In genomic region chr6:52005963-52006648, GRCm38 (mm10) we compare ENCODE assay signal across 8 mouse cellular contexts. TPM values are rescaled to one million over a fixed set of nuclear protein-coding genes. Genes with fewer than 3 reads are reported as not detected.
DNase-seq lines count a peak whose midpoint lies in the region; ATAC-seq and TF ChIP-seq lines count a peak whose summit lies in the region.

No protein-coding gene starts in this region.

- no peaks in the 10 kb centered on the region for H3K36me3 ChIP-seq in E14TG2a.4 (ENCODE audit: insufficient read depth, low read length)
- no peaks in the 10 kb centered on the region for H3K36me3 ChIP-seq in hindbrain, postnatal 0 days (ENCODE audit: insufficient read depth, low read length)
- H3K36me3 ChIP-seq in liver, embryonic 16.5 days (ENCODE audit: control insufficient read depth, insufficient read depth), result no peaks in the 10 kb centered on the region

- no peak overlapping the region for H3K27ac ChIP-seq in cortical plate, adult 2 months (ENCODE audit: insufficient read depth, low read length)
- H3K27ac ChIP-seq in hindbrain, postnatal 0 days, result no peak overlapping the region
- H3K27ac ChIP-seq in liver, embryonic 16.5 days (ENCODE audit: low read length), result no peak overlapping the region

- 12% methylated on average over 19 of the region's 19 CpGs for WGBS in hindbrain, postnatal 0 days
- 9% methylated on average over 19 of the region's 19 CpGs for WGBS in liver, embryonic 16.5 days (ENCODE audit: insufficient replicate concordance)

- peak overlapping the region; percentile 13; the same call in 1 of the 2 replicates for H3K9ac ChIP-seq in hindbrain, postnatal 0 days (replicated peaks; ENCODE audit: low read length)
- no peak overlapping the region for H3K9ac ChIP-seq in liver, embryonic 16.5 days (ENCODE audit: low read depth, low read length)

- no peaks in the 10 kb centered on the region for H3K9me3 ChIP-seq in E14TG2a.4 (ENCODE audit: low read length)
- no peaks in the 10 kb centered on the region for H3K9me3 ChIP-seq in hindbrain, postnatal 0 days (ENCODE audit: low read length)
- H3K9me3 ChIP-seq in liver, embryonic 16.5 days (replicated peaks; ENCODE audit: control insufficient read depth, low read length), result no peaks in the 10 kb centered on the region

- TF ChIP-seq POLR2A in cortical plate, adult 2 months (IDR thresholded peaks at IDR 0.05; ENCODE audit: extremely low read depth, insufficient read depth, low read length), result no peak

- DNase-seq in frontal cortex, postnatal 25 days (ENCODE audit: low spot score in 2 of 2), result peak; percentile 4 to 19
- no peak for DNase-seq in frontal cortex, postnatal 14 days (ENCODE audit: low spot score in 2 of 2)
- no peak for DNase-seq in hindbrain, postnatal 0 days (ENCODE audit: low spot score)
- peak; percentile 7 to 18 for DNase-seq in right cerebral cortex, postnatal 36 days (ENCODE audit: low spot score in 2 of 2)
- DNase-seq in testis, postnatal 14 days (ENCODE audit: low spot score), result no peak

- H3K4me2 ChIP-seq in hindbrain, postnatal 0 days (ENCODE audit: low read depth, low read length), result peak overlapping the region; percentile 42
- 0 out of 2 replicates have a peak overlapping the region, but pooled peaks have one; percentile 13 for H3K4me2 ChIP-seq in liver, embryonic 16.5 days (ENCODE audit: low read depth, low read length)

- H3K27me3 ChIP-seq in E14TG2a.4 (ENCODE audit: insufficient read depth, low read length), result no peaks in the 10 kb centered on the region
- H3K27me3 ChIP-seq in hindbrain, postnatal 0 days (ENCODE audit: insufficient read depth, low read length), result peaks cover 68% of the 10 kb centered on the region
- peaks cover 39% of the 10 kb centered on the region for H3K27me3 ChIP-seq in liver, embryonic 16.5 days (ENCODE audit: control insufficient read depth, insufficient read depth, low read depth, low read length)

- no peak for TF ChIP-seq CTCF in E14TG2a.4 (conservative IDR thresholded peaks at IDR 0.05; ENCODE audit: low read length)
- TF ChIP-seq CTCF in cortical plate, adult 2 months (IDR thresholded peaks at IDR 0.05; ENCODE audit: extremely low read depth, insufficient read depth, low read length), result no peak
- no peak for TF ChIP-seq CTCF in hindbrain, postnatal 0 days (IDR thresholded peaks at IDR 0.05; ENCODE audit: low read depth)

- peak overlapping the region; percentile 85 for H3K4me3 ChIP-seq in E14TG2a.4 (replicated peaks; ENCODE audit: low read length)
- 0 out of 2 replicates have a peak overlapping the region, but pooled peaks have one; percentile 15 for H3K4me3 ChIP-seq in cortical plate, adult 2 months (ENCODE audit: insufficient read depth, low read length)
- H3K4me3 ChIP-seq in hindbrain, postnatal 0 days (ENCODE audit: low read length), result peak overlapping the region; percentile 14
- no peak overlapping the region for H3K4me3 ChIP-seq in liver, embryonic 16.5 days (ENCODE audit: low read depth, low read length)

- ATAC-seq in hindbrain, postnatal 0 days, result no peak
- no peak for ATAC-seq in liver, embryonic 16.5 days (ENCODE audit: low read depth)

- peaks cover 72% of the 10 kb centered on the region for H3K4me1 ChIP-seq in E14TG2a.4 (replicated peaks; ENCODE audit: low read depth, low read length)
- H3K4me1 ChIP-seq in cortical plate, adult 2 months (ENCODE audit: control insufficient read depth, insufficient read depth, low read length), result no peaks in the 10 kb centered on the region
- no peaks in the 10 kb centered on the region for H3K4me1 ChIP-seq in hindbrain, postnatal 0 days (ENCODE audit: insufficient read depth, low read length)
- H3K4me1 ChIP-seq in liver, embryonic 16.5 days (ENCODE audit: control insufficient read depth, low read depth, low read length), result no peaks in the 10 kb centered on the region

RNA-seq across cellular contexts. Expression of gene Skap2, which starts 6.2 kb away (rescaled TPM):
- 10.3 and 10.9 TPM in 2 replicates for polyA plus RNA-seq in cortical plate, adult 2 months (2012; rRNA removed)
- 9.8 and 11.1 TPM in 2 replicates for total RNA-seq in hindbrain, postnatal 0 days (2014; rRNA removed)
- 28.1 TPM in 2 replicates for polyA plus RNA-seq in hindbrain, postnatal 0 days (2015; fragmentation: Nextera tagmentation; extraction: Ambion mirVana)
- polyA plus RNA-seq in liver, embryonic 16.5 days (2015; fragmentation: Nextera tagmentation; extraction: Ambion mirVana), result 16.1 and 17.9 TPM in 2 replicates

Comparison
In these comparisons a context has a peak if more than half of its experiments do, and no peak if none do; other contexts are left out.
1. DNase-seq: peak in frontal cortex, postnatal 25 days (2 of 2) and right cerebral cortex, postnatal 36 days (2 of 2); none in frontal cortex, postnatal 14 days (0 of 2), hindbrain, postnatal 0 days (single experiment) and testis, postnatal 14 days (single experiment).